Mouse (Mus musculus) gastrocnemius, adult 2 months (tissue): ENCODE results near the gene Ogfod3. TPM values are rescaled to one million over a fixed set of nuclear protein-coding genes. Genes with fewer than 3 reads are reported as not detected.

Experiments
- DNase-seq: peaks from one replicate; pipeline ENCODE4 v3.0.0; 2022
- H3K27ac ChIP-seq: fragments of 200-600 bp; 2 replicates; pipeline ENCODE4 v1.8.1; 2022; ENCODE audit warnings: mild to moderate bottlenecking
- H3K4me3 ChIP-seq: fragments of 200-600 bp; 2 replicates; pipeline ENCODE4 v1.8.1; 2022; ENCODE audit warnings: mild to moderate bottlenecking, moderate library complexity
- CTCF ChIP-seq: fragments of 200-600 bp; IDR thresholded peaks from 2 replicates; pipeline ENCODE4 v1.8.1; 2022; ENCODE audit warnings: antibody characterized with exemption, mild to moderate bottlenecking, moderate library complexity
- intact Hi-C: fragments of 180-260 bp; cut with DNase I; formaldehyde crosslinking; loops from one replicate; pipeline ENCODE4 v1.15.1; 2025
- total RNA-seq, 2 experiments: library from RNA; stranded (reverse); gene quantifications; 2 replicates each; pipeline ENCODE4 v1.2.3; 2021

The Ogfod3 gene
- total RNA-seq, 2 experiments from 2014 or later: 11.4 to 14.1 TPM

- intact Hi-C loops: no loop called here
- H3K27ac ChIP-seq: peak overlapping the region; percentile 93
- no peak for DNase-seq
- H3K4me3 ChIP-seq: peak overlapping the region; percentile 73
- no peak for TF ChIP-seq CTCF
Observed at GRCm38 (mm10) chr11:121228129-121229017, 23.9 kb upstream of the Ogfod3 start.

- H3K4me3 ChIP-seq: no peak overlapping the region
- no peak overlapping the region for H3K27ac ChIP-seq
- intact Hi-C loops: no loop called here
- DNase-seq: no peak
- no peak for TF ChIP-seq CTCF
Observed at GRCm38 (mm10) chr11:121221321-121222010, 17.0 kb upstream of the Ogfod3 start.

GRCm38 (mm10) chr11:121220771-121221170 is 16.3 kb upstream of the Ogfod3 start:
- Histone ChIP-seq H3K27ac (no peak overlapping the region), H3K4me3 (no peak overlapping the region)
- DNase-seq: no peak
- TF ChIP-seq CTCF: no peak
- intact Hi-C loops: no loop called here

- no peak overlapping the region for H3K27ac ChIP-seq
- TF ChIP-seq CTCF: no peak
- no peak for DNase-seq
- intact Hi-C loops: no loop called here
- no peak overlapping the region for H3K4me3 ChIP-seq
Observed at GRCm38 (mm10) chr11:121219776-121220175, 15.3 kb upstream of the Ogfod3 start.

- intact Hi-C loops: no loop called here
Observed at GRCm38 (mm10) chr11:121216831-121217230, 12.3 kb upstream of the Ogfod3 start.

GRCm38 (mm10) chr11:121203859-121204160 is 701 bp downstream of the Ogfod3 start:
- H3K4me3 ChIP-seq: peak overlapping the region; percentile 83
- intact Hi-C loops: loop anchor here (5.0 kb wide), 2 partner anchors 152 to 187 kb away; no protein-coding TSS in a partner anchor
- TF ChIP-seq CTCF: no peak
- H3K27ac ChIP-seq: peak overlapping the region; percentile 94
- no peak for DNase-seq

More at GRCm38 (mm10) chr11:121216831-121217230, 12.3 kb upstream of the Ogfod3 start:
- peak overlapping the region; percentile 69 for H3K27ac ChIP-seq
- DNase-seq: peak; percentile 77
- H3K4me3 ChIP-seq: no peak overlapping the region
- TF ChIP-seq CTCF: no peak

GRCm38 (mm10) chr11:121201436-121202198 is 2.9 kb downstream of the Ogfod3 start:
- Histone ChIP-seq H3K27ac (no peak overlapping the region), H3K4me3 (no peak overlapping the region)
- peak; percentile 52 for DNase-seq
- intact Hi-C loops: loop anchor here (5.0 kb wide), 2 partner anchors 149 to 184 kb away; no protein-coding TSS in a partner anchor
- TF ChIP-seq CTCF: peak; percentile 72

GRCm38 (mm10) chr11:121200781-121201180 is 3.7 kb downstream of the Ogfod3 start:
- no peak overlapping the region for H3K27ac ChIP-seq
- H3K4me3 ChIP-seq: no peak overlapping the region
- TF ChIP-seq CTCF: no peak
- DNase-seq: no peak
- intact Hi-C loops: loop anchor here (5.0 kb wide), 2 partner anchors 148 to 183 kb away; no protein-coding TSS in a partner anchor

GRCm38 (mm10) chr11:121199851-121200250 is 4.7 kb downstream of the Ogfod3 start:
- DNase-seq: no peak
- intact Hi-C loops: loop anchor here (5.0 kb wide), 2 partner anchors 148 to 183 kb away; no protein-coding TSS in a partner anchor
- Histone ChIP-seq H3K4me3 (no peak overlapping the region), H3K27ac (no peak overlapping the region)
- TF ChIP-seq CTCF: no peak

- Histone ChIP-seq H3K4me3 (no peak overlapping the region), H3K27ac (no peak overlapping the region)
- intact Hi-C loops: no loop called here
- no peak for DNase-seq
- TF ChIP-seq CTCF: no peak
Observed at GRCm38 (mm10) chr11:121198622-121199021, 5.9 kb downstream of the Ogfod3 start.

GRCm38 (mm10) chr11:121193415-121193814 is 11.1 kb downstream of the Ogfod3 start:
- no peak for TF ChIP-seq CTCF
- Histone ChIP-seq H3K27ac (no peak overlapping the region), H3K4me3 (no peak overlapping the region)
- DNase-seq: no peak
- intact Hi-C loops: no loop called here

- no peak overlapping the region for H3K27ac ChIP-seq
- no peak overlapping the region for H3K4me3 ChIP-seq
- no peak for DNase-seq
- no peak for TF ChIP-seq CTCF
- intact Hi-C loops: no loop called here
Observed at GRCm38 (mm10) chr11:121192742-121193141, 11.8 kb downstream of the Ogfod3 start.

GRCm38 (mm10) chr11:121189681-121190080 is 14.8 kb downstream of the Ogfod3 start:
- intact Hi-C loops: no loop called here
- peak; percentile 63 for DNase-seq

More at GRCm38 (mm10) chr11:121189681-121190080, 14.8 kb downstream of the Ogfod3 start:
- Histone ChIP-seq H3K4me3 (no peak overlapping the region), H3K27ac (peak overlapping the region; percentile 35)
- TF ChIP-seq CTCF: no peak
